Mouse (Mus musculus): ENCODE data around the gene Rpl26.

DNA sequence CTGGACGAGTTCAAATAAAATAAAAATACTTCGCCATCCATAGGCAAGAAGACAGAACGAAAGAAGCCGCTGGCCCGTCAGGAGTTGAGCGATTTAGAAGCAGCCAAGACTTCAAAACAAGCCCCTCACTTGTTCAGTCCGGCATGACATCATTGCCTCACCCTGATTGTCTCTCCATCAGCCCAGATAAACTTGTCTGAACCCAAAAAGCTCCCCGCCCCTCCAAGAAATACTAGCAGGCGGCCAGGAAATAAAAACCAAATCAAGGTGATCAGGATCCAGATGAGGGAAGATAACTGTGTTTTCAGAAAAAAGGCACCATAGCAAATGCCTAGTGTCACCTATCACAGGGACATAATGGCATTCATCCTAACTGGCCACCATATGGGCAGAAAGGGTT, 30.1 kb upstream of the Rpl26 start:
- TF ChIP-seq POLR2A (IDR thresholded peaks at IDR 0.05; ENCODE audit: borderline replicate concordance, low read depth, low read length) = no peak
- no peak for TF ChIP-seq CTCF (IDR thresholded peaks at IDR 0.05; ENCODE audit: low read depth, low read length)

Data from bone marrow macrophage, adult 2 months (primary cell).